Mouse (Mus musculus): ENCODE measurements around the gene Sema3b.
"Not testable (repeated sequence)": the region's sequence is repeated elsewhere in the genome, so short reads cannot be mapped to it uniquely, and the experiment has no call there.

Sema3b gene

DNA sequence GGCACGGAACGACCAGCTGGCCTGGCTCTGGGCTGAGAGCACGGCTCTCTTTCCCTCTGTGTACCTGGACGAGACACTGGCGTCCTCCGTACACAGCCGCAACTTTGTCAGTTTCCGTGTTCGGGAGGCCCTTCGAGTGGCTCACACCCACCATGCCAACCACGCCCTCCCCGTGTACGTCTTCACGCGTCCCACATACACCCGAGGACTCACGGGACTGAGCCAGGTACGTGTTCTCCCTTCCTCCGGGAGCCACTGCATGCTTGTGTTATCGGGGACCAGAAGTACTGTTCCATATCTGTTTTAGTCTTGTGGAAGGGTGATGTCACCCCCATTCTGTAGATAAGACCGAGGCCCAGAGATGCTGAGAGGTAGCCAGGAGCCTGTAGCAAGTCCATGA is 38.2 kb downstream of the Sema3b start:
- no peak for DNase-seq (ENCODE audit: extremely low spot score, low spot score)

DNA sequence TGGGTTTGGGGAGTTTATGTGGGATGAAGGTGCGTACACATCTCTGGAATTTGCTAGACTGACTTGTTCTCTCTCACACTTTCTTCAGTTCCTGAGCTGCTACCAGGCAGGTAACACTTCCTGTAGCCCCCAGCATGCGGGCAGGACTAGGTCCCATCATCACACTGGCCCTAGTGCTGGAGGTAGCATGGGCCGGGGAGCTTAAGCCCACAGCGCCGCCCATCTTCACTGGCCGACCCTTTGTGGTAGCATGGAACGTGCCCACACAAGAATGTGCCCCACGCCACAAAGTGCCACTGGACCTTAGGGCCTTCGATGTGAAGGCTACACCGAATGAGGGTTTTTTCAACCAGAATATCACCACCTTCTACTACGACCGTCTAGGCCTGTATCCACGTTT is 39.0 kb downstream of the Sema3b start:
- DNase-seq (ENCODE audit: extremely low spot score, low spot score) = no peak

DNA sequence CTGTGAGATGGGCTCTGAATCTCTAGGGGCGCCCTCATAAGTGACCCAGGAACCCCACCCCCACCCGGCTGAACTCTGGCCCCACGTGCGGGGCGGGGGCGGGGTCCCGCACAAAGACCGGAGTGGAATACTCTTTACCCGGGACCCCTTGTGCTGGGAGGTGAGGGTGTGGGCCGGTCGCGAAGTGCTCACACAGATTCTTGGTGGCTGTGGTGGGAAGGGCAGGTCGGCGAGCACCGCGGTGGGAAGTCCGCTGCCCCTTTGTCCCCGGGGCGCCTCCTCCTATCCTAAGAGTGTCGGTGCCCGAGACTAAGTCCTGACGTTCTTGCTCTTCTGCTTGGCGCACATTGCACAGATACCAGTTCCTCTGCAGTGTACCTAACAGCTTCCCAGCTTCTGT is 39.8 kb downstream of the Sema3b start:
- DNase-seq (ENCODE audit: extremely low spot score, low spot score) = no peak

DNA sequence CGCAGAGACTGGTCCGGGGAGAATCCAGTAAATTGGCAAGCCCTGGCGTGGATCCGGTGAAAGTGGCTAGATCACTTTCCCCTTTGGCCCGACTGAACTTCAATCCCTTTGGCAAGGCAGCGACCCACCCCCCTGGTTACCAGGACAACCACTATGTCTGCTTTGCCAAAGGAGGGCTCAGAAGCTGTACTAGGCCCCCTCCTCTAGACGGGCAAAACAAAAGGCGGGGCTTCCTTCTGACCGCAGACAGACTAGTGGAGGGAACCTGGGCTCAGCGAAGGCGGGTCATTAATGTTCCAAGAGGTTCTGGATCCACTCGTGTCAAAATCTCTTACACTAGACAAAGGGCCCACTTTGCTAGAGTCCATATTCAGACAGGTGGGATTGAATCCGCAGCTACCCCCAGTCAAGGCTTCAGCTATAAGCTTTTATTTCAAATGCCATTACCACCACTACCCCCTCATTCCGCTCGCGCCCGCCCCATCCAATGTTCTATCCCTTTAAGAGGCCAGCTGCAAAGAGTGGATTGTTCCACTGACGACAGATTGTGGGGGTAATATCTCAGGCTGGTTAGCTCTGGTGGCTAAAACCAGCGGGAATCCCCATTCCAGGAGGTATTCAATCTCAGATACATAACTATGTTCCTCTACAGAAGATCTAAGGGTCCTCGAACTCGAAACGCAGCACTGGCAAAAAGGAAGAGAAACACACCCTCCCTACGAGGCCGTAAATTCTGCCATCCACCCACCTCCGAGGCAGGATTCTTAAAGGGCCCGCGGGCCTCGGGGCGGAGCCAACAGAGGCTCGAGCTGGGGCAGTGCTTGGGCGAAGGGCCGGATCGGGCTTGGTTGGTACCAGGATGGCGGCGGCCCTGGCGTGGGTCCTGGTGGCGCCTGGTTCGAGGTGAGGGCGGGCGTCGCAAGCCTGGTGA is 40.4 kb downstream of the Sema3b start:
- DNase-seq (ENCODE audit: extremely low spot score, low spot score) = peak; percentile 91

DNA sequence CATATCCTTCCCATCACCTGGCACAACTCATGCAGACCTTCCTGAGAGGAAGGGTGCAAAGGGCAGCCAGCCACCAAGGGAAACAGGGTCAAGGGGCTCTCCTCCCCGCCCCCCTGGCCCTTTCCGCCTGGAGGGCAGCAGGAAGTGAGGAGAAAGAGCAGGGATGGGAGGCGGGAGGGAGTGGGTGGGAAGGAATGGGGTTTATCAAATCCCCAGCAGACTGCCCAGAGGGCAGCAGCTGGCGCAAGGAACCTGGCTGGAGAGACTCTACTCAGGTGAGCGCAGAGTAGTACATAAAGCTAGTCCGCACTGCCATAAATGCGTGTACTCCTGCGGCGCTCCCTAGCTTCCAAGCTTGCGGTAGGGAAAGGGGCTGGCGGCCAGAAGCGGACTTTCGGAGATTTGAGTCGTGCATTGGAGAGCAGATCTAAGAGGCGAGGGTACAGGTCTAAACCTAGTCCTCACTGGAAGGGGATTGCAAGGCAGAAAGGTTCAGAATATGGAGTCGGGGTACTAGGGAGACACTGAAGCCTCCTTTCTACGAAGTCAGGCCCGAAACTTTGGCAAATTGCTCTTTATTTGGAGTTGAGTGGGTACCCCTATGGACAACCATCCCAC is 41.2 kb downstream of the Sema3b start, which contains the start of gene Hyal2:
Hyal2 (plus strand) TSS at position 244 of the 618 bp plus-strand sequence.
- no peak for DNase-seq (ENCODE audit: extremely low spot score, low spot score)

DNA sequence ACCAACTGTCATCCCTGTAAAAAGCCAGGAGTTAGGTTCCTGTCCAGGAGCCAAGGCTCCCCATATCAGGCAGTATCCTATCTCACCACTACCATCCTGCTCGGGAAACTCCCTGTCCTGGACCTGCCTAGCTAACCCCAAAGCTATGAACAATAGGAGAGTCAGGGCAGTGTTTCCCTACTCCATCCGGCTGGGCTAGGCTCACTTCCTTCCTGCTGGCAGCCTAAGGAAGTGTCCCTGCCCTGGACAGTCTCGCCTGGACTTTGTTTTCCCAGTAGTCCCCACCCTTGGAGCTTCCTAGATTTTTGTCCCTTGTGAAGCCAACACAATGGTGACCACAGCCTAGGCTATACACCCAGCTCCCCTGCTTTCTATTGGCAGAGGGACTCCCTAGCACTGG is 42.2 kb downstream of the Sema3b start:
- no peak for DNase-seq (ENCODE audit: extremely low spot score, low spot score)

DNA sequence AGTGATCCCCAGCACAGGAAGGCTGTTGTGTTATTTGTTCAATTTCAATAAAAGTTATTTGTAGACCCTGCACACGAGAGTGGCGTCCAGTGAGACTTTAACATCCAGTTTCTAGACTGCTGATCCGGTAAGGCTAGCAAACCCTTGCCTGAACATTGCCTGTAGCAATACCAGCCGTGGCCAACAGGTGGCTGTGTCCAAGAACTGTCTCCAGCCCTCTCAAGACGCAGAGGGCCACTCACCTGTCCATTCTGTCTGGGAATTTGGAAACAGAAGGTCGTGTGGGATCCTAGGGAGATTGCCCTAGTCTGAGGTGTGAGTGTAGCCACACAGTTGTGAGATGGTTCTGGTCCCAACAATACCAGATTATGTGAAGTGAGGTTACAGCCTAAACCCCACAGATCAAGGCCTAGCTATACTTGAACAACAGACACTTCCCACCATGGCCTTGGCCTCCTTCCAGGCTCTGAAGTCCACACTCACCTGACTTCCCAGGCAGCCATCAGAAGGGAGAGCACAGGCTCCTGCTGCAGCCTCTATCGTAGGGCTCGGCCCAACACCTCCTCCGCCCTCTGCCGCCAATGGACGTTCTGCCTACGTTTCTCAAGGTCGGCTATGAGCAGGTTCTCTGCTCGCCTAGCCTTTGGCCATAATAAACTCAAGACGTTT is 42.9 kb downstream of the Sema3b start:
- peak; percentile 86 for DNase-seq (ENCODE audit: extremely low spot score, low spot score)

DNA sequence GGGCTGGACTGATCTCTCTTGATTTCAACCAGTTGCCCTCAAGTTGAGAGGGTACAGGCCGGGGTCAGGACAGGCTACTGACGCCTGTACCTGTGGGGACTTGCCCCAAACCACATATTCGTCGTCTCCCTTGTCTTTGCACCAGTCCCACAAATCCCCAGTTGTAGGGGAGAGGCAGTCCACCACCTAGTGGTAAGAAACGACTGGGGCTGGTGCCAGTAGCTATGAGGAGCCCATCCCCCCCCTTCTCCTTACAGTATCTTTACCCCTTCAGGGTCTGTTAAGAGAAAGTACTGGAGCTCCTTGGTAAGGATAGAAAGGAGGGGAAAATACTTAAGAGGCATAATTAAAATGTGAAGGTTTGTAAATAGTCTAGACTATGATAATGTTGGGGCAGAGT is 43.5 kb downstream of the Sema3b start:
- not testable (repeated sequence) for DNase-seq (ENCODE audit: extremely low spot score, low spot score)

DNA sequence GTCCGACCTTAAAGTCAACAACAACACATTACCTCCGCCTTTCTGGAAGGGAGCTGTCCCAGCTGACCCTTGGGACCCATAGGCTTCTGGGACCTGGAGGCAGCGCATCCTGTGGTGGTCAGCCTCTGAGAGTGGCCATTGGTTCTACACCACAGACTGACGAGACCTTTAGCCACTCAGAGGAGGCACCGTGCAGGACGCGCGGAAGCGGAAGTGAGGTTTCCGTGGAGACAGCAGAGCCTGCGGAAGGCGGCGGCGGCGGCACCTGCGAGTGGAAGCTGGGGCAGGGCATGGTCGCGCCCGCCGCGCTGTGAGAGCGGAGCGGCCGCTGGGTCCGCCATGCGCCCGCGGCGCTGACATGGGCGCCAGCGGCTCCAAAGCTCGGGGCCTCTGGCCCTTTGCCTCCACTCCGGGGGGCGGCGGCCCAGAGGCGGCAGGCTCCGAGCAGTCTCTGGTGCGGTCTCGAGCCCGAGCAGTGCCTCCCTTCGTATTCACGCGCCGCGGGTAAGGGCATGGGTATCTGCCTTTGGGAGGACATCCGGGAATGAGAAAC is 45.9 kb downstream of the Sema3b start, which contains the start of gene Tusc2:
Tusc2 (plus strand) TSS at position 227 of the 553 bp plus-strand sequence.
- peak; percentile 94 for DNase-seq (ENCODE audit: extremely low spot score, low spot score)

DNA sequence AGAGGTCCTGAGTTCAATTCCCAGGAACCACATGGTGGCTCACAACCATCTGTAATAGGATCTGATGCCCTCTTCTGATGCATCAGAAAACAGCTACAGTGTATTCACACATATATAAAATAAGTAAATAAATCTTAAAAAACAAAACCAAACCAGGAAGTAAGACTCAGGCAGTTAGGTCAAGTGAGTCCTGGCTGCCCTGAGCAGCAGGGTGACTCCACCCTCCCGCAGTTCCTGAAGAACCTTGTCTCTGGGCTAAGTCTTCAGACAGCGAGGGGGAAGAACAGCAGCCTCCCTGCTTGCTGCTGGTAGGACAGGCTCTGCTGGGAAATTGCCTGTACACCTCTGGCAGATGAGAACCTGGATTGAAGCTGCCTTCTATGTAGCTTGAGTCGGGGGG is 52.7 kb downstream of the Sema3b start:
- no peak for DNase-seq (ENCODE audit: extremely low spot score, low spot score)

DNA sequence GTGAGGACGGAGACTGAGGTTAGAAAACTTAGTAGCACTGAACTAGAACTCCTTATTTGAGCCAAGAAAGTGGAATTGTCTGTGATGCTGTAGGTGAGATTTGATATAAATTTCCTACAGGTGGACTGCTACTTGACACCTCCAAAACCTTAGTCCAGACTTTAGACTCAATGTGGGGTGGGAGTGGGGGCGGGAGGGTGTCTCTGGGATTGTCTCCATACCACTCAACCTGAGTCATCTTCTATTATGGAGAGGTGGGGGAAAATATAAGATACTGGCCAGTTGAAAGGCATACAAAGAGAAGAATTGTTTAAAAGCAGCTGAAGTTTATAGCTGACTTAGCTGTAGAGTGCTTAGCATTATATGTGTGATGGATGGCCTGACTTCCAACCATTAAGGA is 53.3 kb downstream of the Sema3b start:
- DNase-seq (ENCODE audit: extremely low spot score, low spot score) = no peak

DNA sequence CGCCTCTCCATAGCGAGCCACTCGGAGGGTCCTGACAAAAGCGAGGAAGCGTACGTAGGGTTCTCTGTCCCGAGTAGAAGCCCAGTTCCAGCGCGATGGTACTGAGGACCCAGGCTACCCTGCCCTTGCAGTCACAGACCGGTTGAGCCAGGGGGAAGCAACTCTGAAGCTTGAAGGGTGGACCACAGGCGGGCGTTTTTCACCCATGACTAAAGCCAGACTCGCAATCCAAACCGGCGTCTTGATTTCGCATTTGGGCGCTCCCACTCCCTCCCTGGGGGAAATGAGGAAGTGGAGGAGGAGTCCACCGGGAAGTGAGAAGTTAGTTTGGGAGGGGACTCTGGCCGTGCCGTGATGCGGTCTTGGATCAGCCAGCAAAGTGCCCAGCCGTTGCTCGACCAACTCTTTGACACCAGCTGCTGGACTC is 54.0 kb downstream of the Sema3b start:
- DNase-seq (ENCODE audit: extremely low spot score, low spot score) = no peak

DNA sequence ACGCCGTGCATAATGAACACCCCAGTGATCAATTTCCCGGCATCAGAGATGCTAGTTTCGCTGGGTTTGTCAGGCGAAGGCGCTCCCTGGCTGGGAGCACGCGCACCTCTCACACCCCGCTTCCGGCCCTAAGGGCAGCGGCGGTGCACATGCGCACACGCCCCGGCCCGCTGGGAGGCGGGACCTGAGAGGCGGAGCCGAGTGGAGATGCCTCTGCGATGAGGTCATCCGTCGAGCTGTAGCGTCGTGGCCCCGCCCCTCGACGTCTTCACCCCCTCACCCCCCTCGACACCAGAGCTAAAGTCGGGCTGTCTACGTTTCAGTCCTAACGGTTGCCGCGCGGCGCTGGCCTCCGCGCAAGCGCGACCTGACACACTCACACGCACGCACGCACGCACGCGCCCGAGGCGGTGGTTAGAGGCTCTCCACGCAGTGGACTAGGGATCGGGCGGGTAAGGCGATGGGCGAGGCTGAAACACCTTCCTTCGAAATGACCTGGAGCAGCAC is 54.7 kb downstream of the Sema3b start:
- peak; percentile 94 for DNase-seq (ENCODE audit: extremely low spot score, low spot score)

DNA sequence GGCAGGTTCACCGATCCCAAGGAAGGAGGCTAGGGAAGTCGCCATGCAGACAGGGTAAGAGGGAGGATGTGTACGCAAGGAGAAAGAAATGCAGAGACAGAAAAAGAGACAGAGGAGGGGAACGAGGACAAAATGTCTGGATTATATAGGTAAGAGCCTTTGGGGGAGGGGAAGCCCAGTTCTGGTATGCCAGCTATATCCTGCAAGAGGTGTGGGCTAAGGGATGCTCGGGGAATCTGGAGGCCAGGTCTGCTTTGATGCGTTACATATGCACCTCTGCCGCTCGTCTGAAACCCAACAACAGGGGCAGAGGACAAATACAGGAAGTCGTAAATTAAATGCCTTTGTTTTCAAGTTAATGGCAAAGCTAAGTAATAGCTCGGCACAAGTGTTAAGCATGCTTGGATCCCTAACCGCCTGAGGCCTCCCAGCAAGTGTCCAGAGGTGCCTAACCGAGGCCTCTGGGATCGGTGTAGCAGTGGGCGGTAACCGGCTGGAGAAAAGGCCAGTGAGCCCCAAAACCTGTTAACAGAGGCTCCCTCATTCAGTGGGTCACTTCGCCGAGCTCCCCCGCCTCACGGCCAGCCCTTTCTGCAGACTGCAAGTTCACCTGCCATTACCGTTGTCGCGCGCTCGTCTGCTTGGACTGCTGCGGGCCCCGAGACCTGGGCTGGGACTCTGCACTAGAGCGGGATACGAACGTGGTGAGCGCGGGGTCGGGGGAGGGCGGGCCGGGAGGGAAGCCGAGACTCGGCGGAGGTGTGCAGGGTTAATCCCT is 55.3 kb downstream of the Sema3b start:
- DNase-seq (ENCODE audit: extremely low spot score, low spot score) = no peak

DNA sequence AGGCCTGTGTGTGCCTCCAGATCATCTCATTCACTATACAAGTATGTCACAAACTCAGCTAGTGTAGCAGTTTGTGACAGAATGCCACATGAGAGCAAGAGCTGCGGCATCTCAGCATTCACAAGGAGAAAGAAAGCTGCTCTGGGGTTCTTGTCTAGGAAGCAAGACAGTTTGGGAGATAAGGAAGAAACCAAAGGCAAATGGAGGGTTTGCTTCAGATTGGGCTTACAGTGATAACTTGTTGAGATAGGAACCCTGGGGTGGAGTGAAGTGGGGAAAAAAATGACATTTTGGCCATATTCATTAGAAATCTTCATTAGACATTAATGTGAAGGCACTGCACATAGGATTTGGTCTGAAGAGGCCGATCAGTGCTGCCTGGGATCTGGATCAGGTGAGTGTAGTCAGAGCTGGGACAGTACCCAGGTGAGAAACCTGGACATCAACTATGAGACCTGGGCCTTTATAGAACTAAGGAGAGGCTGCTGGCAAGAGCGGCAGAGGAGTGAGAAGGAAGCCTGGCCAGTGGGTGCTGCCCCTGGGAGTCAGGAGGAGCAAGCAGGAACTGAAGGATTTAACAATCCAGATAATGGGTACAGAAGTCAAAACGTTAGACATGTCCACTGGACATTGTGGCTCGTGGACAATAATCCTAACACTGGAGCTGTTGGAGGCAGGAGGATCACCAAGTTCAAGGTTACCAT is 56.2 kb downstream of the Sema3b start:
- no peak for DNase-seq (ENCODE audit: extremely low spot score, low spot score)

DNA sequence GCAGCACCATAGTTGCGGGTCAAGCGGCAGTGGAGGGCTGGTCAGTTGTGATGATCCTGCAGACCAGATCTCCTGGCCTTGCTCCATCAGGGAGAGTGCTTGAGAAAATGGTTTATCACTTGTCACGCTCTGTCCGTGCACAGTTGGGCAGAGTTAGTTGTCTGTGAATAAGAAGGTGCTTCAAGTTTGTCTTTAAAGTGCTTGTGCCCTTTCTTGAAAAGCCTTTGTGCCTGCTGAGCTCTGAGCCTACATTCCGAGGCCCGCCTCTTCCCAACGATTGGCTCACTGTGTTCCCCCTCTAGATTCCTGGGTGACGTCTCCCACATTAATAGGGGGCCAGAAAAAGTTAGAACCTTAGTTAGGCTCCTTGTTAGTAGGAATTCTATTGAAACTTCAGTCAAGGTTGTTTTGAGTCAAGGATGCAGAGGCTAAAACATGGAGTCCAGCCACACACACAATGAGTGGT is 57.1 kb downstream of the Sema3b start:
- no peak for DNase-seq (ENCODE audit: extremely low spot score, low spot score)

DNA sequence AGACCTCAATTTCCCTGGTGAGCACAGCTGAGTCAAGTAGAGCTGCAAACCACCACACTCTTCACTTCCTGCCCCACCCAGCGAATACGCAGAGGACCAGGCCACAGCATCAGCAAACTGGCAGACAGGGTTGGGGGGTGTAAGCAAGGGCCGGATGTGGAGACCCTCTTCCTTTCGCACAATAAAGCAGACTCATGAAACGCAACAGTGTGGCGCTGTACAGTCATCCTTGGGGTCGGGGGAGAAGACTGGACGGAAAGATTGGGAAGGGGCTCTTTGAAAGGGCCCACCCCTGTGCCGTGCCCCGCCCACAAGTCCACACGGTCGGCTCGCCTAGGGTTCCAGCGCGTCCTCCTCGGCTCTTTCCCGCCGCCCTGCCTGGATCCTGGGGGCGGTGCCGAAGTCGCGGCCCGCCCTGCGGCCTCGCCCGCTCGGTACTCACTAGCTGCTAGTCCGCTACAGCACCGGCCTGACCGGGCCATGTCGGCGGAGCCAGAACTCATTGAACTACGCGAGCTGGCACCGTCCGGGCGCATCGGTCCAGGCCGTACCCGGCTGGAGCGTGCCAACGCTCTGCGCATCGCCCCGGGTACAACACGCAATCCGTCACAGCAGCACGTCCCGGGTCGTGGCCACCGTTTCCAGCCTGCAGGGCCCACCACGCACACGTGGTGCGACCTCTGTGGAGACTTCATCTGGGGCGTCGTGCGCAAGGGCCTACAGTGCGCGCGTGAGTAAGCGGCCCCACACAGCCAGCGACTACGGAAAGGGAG is 57.7 kb downstream of the Sema3b start, which contains the start of gene Rassf1:
Rassf1 (plus strand) TSS at position 439 of the 773 bp plus-strand sequence.
- peak; percentile 73 for DNase-seq (ENCODE audit: extremely low spot score, low spot score)

DNA sequence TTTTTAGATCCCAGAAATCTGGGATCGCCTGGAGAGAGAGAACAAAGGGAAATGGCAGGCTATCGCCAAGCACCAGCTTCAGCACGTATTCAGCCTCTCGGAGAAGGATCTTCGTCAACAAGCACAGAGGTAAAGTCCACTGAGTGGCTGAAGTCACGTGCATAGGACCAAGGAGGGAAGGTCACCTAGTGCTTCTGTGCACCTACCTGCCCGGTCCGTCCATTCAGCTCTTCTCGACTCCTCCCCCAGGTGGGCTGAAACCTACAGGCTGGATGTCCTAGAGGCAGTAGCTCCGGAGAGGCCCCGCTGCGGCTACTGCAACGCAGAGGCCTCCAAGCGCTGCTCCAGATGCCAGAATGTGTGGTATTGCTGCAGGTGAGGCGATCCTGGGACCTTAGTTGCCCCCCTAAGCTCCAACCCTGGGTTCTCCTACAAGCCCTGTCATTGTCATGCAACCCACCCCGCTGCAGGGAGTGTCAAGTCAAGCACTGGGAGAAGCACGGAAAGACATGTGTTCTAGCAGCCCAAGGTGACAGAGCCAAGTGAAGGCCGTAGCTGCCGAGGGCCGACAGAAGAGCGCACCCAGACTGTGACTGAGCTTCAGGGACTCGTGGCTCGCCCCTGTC is 58.4 kb downstream of the Sema3b start:
- peak; percentile 51 for DNase-seq (ENCODE audit: extremely low spot score, low spot score)

Measured in neural tube, embryonic 10.5 days (tissue).